Mouse (Mus musculus): ENCODE measurements around the gene Kif1b. TPM values are rescaled to one million over a fixed set of nuclear protein-coding genes. Genes with fewer than 3 reads are reported as not detected.

The Kif1b gene
- 44.3 and 50.7 TPM in 2 replicates for polyA plus RNA-seq (2014; fragmentation: Nextera tagmentation; extraction: Ambion mirVana)

DNA sequence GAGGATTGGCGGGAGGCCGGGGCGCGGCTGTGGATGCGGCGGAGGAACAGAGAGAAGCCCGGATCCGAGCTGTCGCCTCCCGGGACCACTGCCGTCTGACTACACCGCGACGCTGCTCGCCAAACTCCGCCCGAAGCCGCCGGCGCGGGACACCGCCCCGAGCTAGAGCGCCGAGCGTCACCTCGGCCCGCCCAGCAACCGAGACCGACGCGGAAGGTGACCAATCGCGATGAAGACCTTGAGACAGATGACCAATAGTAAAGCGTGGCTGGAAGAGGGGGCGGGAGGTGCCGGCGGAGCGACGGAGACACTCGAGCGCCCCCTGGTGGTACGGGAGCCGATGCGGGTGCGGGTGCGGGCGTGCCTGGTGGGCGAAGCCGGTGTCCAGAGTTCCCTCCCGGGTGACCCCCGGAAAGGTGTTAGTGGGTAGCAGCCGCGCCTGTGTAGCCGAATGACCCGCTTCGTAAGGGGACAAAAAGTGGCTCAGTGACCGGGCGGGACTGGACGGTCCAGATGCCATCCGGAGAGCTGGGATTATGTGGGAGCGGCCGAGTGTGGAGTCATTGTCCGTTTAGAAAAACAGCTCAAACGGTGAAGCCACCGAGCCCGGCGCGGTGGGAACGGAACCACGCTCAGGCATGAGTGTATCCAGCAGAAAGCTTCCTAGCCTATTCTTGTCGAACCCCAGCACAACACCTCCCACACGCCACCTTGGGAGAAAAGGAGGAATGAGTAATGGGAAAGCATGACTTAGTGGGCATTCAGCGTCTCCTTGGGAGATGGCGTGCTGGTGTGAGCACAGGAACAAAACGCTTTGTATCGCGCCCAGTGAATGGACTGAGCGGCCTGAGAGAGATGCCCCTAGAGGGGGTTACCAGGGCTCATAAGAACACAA is at the start of gene Kif1b:
Gene Kif1b (minus strand): TSS at position 98 of the 895 bp plus-strand sequence.
- H3K27ac ChIP-seq (ENCODE audit: low read length): peak within 1 kb of the TSS; percentile 89
- under 1% methylated on average over 79 of the region's 79 CpGs for WGBS
- no peaks in the 10 kb centered on the region for H3K9me3 ChIP-seq (ENCODE audit: control insufficient read depth, low read depth, low read length)
- peaks cover 4% of the 10 kb centered on the region for H3K4me1 ChIP-seq (ENCODE audit: control insufficient read depth, insufficient read depth, low read length)
- peak; percentile 98 for ATAC-seq (ENCODE audit: insufficient number of reproducible peaks, insufficient read depth, low FRiP score, low read depth)
- no peaks in the 10 kb centered on the region for H3K36me3 ChIP-seq (ENCODE audit: control insufficient read depth, insufficient read depth, low read length)
- peak within 1 kb of the TSS; percentile 85 for H3K4me2 ChIP-seq (replicated peaks; ENCODE audit: low read depth, low read length)
- H3K4me3 ChIP-seq (ENCODE audit: low read depth, low read length): peak within 1 kb of the TSS; percentile 96
- no peaks in the 10 kb centered on the region for H3K27me3 ChIP-seq (ENCODE audit: control insufficient read depth, insufficient read depth, low read length)
- H3K9ac ChIP-seq (replicated peaks; ENCODE audit: low read depth, low read length): peak within 1 kb of the TSS; percentile 87

DNA sequence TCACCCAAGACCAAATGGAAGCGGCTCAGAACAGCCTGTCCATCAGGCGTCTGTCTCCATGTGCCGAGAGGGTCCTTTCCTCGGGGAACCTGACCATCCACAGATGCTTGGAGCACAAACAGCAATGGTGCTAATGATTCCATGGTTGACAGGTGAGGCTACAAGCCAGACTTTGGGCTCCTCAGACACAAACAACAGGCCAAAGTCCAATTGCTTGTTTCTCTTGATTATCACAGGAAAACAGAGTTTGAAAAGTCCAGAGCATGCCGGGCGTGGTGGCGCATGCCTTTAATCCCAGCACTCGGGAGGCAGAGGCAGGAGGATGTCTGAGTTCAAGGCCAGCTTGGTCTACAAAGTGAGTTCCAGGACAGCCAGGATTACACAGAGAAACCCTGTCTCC is 47.2 kb upstream of the Kif1b start:
- H3K27me3 ChIP-seq (ENCODE audit: control insufficient read depth, insufficient read depth, low read length): no peaks in the 10 kb centered on the region
- H3K4me3 ChIP-seq (ENCODE audit: low read depth, low read length): no peak overlapping the region
- no peak overlapping the region for H3K9ac ChIP-seq (replicated peaks; ENCODE audit: low read depth, low read length)
- no peak overlapping the region for H3K27ac ChIP-seq (ENCODE audit: low read length)
- no peak overlapping the region for H3K4me2 ChIP-seq (replicated peaks; ENCODE audit: low read depth, low read length)
- no peaks in the 10 kb centered on the region for H3K9me3 ChIP-seq (ENCODE audit: control insufficient read depth, low read depth, low read length)
- no peak for ATAC-seq (ENCODE audit: insufficient number of reproducible peaks, insufficient read depth, low FRiP score, low read depth)
- peaks cover 81% of the 10 kb centered on the region for H3K36me3 ChIP-seq (ENCODE audit: control insufficient read depth, insufficient read depth, low read length)
- 95% methylated on average over 8 of the region's 8 CpGs for WGBS
- H3K4me1 ChIP-seq (ENCODE audit: control insufficient read depth, insufficient read depth, low read length): no peaks in the 10 kb centered on the region

- ATAC-seq (ENCODE audit: insufficient number of reproducible peaks, insufficient read depth, low FRiP score, low read depth): no peak
- no peaks in the 10 kb centered on the region for H3K4me1 ChIP-seq (ENCODE audit: control insufficient read depth, insufficient read depth, low read length)
- H3K27ac ChIP-seq (ENCODE audit: low read length): no peak overlapping the region
- peaks cover 73% of the 10 kb centered on the region for H3K36me3 ChIP-seq (ENCODE audit: control insufficient read depth, insufficient read depth, low read length)
- no peak overlapping the region for H3K4me2 ChIP-seq (replicated peaks; ENCODE audit: low read depth, low read length)
- H3K9ac ChIP-seq (replicated peaks; ENCODE audit: low read depth, low read length): no peak overlapping the region
- H3K9me3 ChIP-seq (ENCODE audit: control insufficient read depth, low read depth, low read length): no peaks in the 10 kb centered on the region
- no peak overlapping the region for H3K4me3 ChIP-seq (ENCODE audit: low read depth, low read length)
- no peaks in the 10 kb centered on the region for H3K27me3 ChIP-seq (ENCODE audit: control insufficient read depth, insufficient read depth, low read length)
- WGBS: 83% methylated on average over 8 of the region's 8 CpGs
Measured at GRCm38 (mm10) chr4:149351596-149352150, 44.2 kb upstream of the Kif1b start.

GRCm38 (mm10) chr4:149348963-149349362 is 41.5 kb upstream of the Kif1b start:
- Histone ChIP-seq H3K9ac (replicated peaks; ENCODE audit: low read depth, low read length) (no peak overlapping the region), H3K36me3 (ENCODE audit: control insufficient read depth, insufficient read depth, low read length) (peaks cover 66% of the 10 kb centered on the region), H3K4me2 (replicated peaks; ENCODE audit: low read depth, low read length) (no peak overlapping the region), H3K27ac (ENCODE audit: low read length) (no peak overlapping the region), H3K9me3 (ENCODE audit: control insufficient read depth, low read depth, low read length) (no peaks in the 10 kb centered on the region), H3K27me3 (ENCODE audit: control insufficient read depth, insufficient read depth, low read length) (no peaks in the 10 kb centered on the region), H3K4me1 (ENCODE audit: control insufficient read depth, insufficient read depth, low read length) (no peaks in the 10 kb centered on the region), H3K4me3 (ENCODE audit: low read depth, low read length) (no peak overlapping the region)
- WGBS: 77% methylated on average over 5 of the region's 5 CpGs
- no peak for ATAC-seq (ENCODE audit: insufficient number of reproducible peaks, insufficient read depth, low FRiP score, low read depth)

DNA sequence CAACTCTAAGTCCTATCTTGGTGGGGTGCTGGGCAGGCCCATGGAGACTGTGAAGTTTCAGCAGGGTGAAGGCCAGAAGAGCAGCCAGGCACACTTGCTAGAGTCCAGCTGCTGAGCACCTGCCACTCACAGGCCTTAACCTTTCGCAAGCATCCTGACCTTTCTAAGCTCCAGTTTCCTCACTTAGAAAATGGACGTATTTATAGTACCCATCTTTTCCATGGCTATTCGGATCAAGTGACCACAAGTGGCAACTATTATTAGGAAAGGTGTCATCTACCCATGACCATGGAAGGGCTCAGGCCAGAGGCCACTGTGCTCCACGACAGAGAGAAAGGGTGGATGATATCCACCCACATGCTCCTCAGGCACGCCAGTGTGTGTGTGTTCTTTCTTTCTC is 38.4 kb upstream of the Kif1b start:
- Histone ChIP-seq H3K27ac (ENCODE audit: low read length) (no peak overlapping the region), H3K4me3 (ENCODE audit: low read depth, low read length) (no peak overlapping the region), H3K4me2 (replicated peaks; ENCODE audit: low read depth, low read length) (no peak overlapping the region), H3K9me3 (ENCODE audit: control insufficient read depth, low read depth, low read length) (no peaks in the 10 kb centered on the region), H3K27me3 (ENCODE audit: control insufficient read depth, insufficient read depth, low read length) (no peaks in the 10 kb centered on the region), H3K9ac (replicated peaks; ENCODE audit: low read depth, low read length) (no peak overlapping the region), H3K4me1 (ENCODE audit: control insufficient read depth, insufficient read depth, low read length) (0 out of 2 replicates have a peak, but pooled peaks cover 3% of the 10 kb centered on the region), H3K36me3 (ENCODE audit: control insufficient read depth, insufficient read depth, low read length) (peaks cover 63% of the 10 kb centered on the region)
- 85% methylated on average over 5 of the region's 5 CpGs for WGBS
- ATAC-seq (ENCODE audit: insufficient number of reproducible peaks, insufficient read depth, low FRiP score, low read depth): no peak

DNA sequence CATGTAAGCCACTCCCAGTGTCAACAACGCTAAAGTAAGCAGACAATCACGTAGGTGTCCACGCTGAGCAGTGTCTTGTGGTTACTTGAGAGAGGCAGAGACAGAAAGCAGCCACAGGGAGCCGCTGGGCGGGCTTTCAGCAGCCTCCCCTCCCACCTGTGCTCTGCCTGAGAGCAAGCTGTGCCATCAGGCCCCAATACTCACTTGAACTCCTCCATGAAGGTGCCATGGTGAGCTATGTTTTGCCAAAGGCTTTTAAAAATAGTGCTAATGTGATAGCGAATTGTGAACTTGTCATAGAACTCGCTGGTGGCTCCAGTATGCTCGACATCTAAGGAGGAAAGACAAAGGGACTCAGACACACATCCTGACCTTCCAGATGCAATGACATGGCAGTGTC is 36.8 kb upstream of the Kif1b start:
- Histone ChIP-seq H3K9me3 (ENCODE audit: control insufficient read depth, low read depth, low read length) (no peaks in the 10 kb centered on the region), H3K4me2 (replicated peaks; ENCODE audit: low read depth, low read length) (no peak overlapping the region), H3K4me3 (ENCODE audit: low read depth, low read length) (no peak overlapping the region), H3K9ac (replicated peaks; ENCODE audit: low read depth, low read length) (no peak overlapping the region), H3K27me3 (ENCODE audit: control insufficient read depth, insufficient read depth, low read length) (no peaks in the 10 kb centered on the region), H3K4me1 (ENCODE audit: control insufficient read depth, insufficient read depth, low read length) (0 out of 2 replicates have a peak, but pooled peaks cover 3% of the 10 kb centered on the region), H3K27ac (ENCODE audit: low read length) (no peak overlapping the region), H3K36me3 (ENCODE audit: control insufficient read depth, insufficient read depth, low read length) (peaks cover 54% of the 10 kb centered on the region)
- 77% methylated on average over 8 of the region's 8 CpGs for WGBS
- ATAC-seq (ENCODE audit: insufficient number of reproducible peaks, insufficient read depth, low FRiP score, low read depth): no peak

- Histone ChIP-seq H3K36me3 (ENCODE audit: control insufficient read depth, insufficient read depth, low read length) (peaks cover 59% of the 10 kb centered on the region), H3K27ac (ENCODE audit: low read length) (no peak overlapping the region), H3K4me3 (ENCODE audit: low read depth, low read length) (no peak overlapping the region), H3K4me2 (replicated peaks; ENCODE audit: low read depth, low read length) (no peak overlapping the region), H3K4me1 (ENCODE audit: control insufficient read depth, insufficient read depth, low read length) (0 out of 2 replicates have a peak, but pooled peaks cover 3% of the 10 kb centered on the region), H3K27me3 (ENCODE audit: control insufficient read depth, insufficient read depth, low read length) (no peaks in the 10 kb centered on the region), H3K9me3 (ENCODE audit: control insufficient read depth, low read depth, low read length) (no peaks in the 10 kb centered on the region), H3K9ac (replicated peaks; ENCODE audit: low read depth, low read length) (no peak overlapping the region)
- 58% methylated on average over 2 of the region's 2 CpGs for WGBS
- no peak for ATAC-seq (ENCODE audit: insufficient number of reproducible peaks, insufficient read depth, low FRiP score, low read depth)
Measured at GRCm38 (mm10) chr4:149340680-149341079, 33.2 kb upstream of the Kif1b start.

GRCm38 (mm10) chr4:149339426-149340214 is 32.1 kb upstream of the Kif1b start:
- Histone ChIP-seq H3K9me3 (ENCODE audit: control insufficient read depth, low read depth, low read length) (no peaks in the 10 kb centered on the region), H3K27me3 (ENCODE audit: control insufficient read depth, insufficient read depth, low read length) (no peaks in the 10 kb centered on the region), H3K36me3 (ENCODE audit: control insufficient read depth, insufficient read depth, low read length) (peaks cover 67% of the 10 kb centered on the region), H3K4me1 (ENCODE audit: control insufficient read depth, insufficient read depth, low read length) (0 out of 2 replicates have a peak, but pooled peaks cover 3% of the 10 kb centered on the region), H3K9ac (replicated peaks; ENCODE audit: low read depth, low read length) (no peak overlapping the region), H3K27ac (ENCODE audit: low read length) (no peak overlapping the region), H3K4me2 (replicated peaks; ENCODE audit: low read depth, low read length) (no peak overlapping the region), H3K4me3 (ENCODE audit: low read depth, low read length) (no peak overlapping the region)
- WGBS: 71% methylated on average over 5 of the region's 5 CpGs
- no peak for ATAC-seq (ENCODE audit: insufficient number of reproducible peaks, insufficient read depth, low FRiP score, low read depth)
